Mouse (Mus musculus): ENCODE results near the gene Utp15.

Utp15 gene

DNA sequence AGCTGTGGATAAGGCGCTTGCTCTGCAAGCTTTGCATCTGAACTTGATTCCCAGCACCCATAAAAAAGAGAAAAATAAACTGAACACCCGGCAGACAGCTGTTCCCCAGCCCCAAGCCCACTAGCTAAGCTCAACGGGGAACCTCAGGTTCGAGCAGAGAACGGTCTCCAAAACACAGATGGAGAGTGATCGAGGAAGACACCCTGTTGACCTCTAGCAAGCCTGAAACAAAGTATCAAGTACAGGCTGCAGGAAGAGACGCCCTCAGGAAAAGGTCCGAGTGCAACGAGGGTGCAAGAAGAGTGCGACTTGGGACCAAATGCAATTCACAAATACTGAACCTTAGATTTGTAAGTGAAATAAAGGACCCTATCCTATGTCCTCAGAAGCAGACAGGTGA, 13.2 kb downstream of the Utp15 start:
- DNase-seq (ENCODE audit: low spot score) = no peak

DNA sequence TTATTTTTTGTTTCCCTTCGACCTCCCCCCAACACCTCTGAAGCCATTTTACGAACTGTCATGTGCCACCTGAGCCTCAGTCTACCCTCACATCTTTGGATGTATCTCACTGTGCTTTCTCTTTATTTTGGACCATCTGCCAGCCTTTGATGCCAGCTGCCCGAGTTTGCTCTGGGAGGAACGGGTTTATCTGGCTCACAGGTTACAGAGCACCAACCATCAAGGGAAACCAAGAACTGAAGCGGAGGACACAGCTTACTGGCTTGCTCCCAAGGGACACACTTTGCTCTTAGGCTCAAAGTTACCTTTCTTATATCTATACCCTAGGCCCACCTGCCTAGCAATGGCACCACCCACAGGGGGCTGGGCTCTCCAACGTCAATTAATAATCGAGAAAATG, 17.5 kb downstream of the Utp15 start:
- no peak for DNase-seq (ENCODE audit: low spot score)

DNA sequence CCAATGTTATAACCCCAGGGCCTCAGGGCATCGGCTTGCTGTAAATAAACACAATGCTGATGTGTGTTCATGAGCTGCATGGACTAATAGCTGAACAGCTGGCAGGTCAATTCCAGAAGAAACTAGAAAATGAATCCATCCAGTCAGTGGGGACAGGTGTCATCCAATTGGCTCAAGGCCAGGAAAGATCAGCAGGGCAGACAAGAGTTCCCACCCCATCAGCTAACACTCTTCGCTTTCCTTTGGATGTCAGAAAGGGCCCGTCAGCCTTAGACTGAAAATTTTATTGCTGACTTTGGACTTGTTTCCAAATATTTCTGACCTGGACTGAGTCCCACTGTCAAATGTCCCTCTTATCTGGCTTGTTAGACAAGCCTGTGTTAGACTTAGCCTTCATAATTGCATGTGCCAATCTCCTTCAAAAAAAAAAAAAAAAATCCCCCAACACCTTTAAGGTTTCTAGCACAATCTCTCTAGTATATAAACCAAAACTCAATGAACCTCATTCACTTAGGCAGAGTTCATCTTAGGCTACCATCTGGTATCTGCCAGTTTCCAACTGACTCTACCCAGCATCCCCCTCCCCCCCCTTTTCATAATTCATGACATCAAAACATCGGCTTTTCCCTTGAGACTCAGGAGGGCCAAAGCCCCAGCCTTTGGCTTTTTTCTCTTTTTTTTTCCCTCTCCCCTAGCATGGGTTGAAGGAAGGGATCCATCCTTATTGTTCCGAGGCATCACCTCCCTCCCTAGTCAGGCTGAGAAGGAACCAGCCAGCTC, 18.1 kb downstream of the Utp15 start:
- DNase-seq (ENCODE audit: low spot score) = no peak

DNA sequence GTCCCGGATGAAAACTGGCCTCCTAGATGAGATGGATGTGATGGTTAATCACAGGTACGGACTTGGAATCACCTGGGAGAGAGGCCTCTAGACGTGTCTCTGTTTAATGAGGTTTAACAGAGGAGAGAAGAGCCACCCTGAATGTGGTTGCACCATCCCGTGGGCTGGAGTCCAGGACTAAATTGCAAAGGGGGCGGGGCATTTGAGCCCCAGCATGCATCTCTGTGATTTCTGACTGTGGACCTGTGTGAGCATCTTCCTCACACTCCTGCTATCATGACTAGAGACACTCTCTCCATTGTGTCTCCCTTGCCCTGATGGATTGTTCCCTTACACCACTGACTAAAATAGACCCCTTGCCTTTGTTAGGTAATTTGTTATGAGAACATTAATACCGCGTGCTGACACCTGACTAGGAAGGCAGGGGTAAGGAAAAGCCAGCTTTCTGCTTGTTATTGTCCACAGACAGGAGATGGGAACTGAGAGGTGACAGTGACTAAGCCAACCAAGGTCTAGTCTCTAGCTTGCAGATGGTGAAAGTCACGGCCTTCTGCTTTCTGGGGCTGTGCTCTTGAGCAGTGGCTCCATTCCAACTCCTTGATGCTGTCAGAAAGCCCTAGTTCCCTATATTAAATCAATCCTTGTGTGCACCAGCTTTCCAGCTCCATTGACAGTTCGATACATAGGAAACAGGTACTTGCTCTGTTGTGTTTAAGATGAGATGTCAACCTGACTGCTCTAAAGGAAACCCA, 21.1 kb downstream of the Utp15 start:
- DNase-seq (ENCODE audit: low spot score) = no peak

DNA sequence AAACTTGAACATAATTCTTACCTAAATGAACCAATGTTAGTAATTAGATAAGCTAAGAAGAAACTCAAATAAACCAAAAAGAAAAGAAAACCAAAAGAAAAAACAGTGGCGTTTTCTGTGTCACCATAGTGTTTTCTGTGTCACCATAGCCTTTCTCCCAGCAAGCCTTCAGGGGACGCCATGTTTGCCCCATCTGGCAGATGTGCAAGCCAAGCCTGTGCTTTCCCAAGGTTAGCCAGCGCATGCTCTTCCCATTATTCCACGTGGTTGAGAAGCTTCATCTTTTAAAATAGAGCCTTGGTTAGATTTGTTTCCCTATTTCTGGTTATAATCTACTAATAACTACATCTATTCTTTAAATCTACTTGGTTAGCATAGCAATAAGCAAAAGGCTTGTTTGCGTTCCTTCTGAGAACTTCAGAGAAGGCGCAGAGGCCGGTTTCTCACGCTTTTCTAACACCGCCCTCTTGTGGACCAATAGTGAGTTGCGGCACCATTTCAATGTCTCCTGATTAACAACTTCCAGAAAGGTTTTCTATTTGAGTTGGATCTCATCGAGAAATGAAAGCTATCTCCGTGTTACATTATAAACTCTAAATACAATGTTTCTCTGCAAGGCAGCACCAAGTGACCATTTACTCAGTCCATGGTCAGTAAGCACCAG, 22.7 kb downstream of the Utp15 start:
- no peak for DNase-seq (ENCODE audit: low spot score)

DNA sequence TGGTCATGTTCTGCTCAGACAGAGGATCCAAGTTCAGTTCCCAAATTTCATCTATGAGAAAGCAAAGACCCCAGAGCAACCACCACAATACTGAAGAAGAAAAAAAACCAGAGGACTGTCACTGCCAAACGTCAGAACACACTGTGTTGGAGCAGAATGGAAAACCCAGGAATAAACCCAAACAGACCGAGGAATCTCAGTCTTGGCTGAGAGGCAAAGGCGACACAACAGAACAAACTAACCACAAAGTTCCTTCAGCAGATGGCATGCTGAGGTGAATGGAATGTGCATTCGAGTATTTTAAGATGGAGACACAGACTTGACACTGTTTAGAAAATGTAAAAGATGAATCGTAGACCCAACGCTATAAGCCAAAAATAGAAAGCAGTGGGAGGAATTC, 27.4 kb downstream of the Utp15 start:
- no peak for DNase-seq (ENCODE audit: low spot score)

DNA sequence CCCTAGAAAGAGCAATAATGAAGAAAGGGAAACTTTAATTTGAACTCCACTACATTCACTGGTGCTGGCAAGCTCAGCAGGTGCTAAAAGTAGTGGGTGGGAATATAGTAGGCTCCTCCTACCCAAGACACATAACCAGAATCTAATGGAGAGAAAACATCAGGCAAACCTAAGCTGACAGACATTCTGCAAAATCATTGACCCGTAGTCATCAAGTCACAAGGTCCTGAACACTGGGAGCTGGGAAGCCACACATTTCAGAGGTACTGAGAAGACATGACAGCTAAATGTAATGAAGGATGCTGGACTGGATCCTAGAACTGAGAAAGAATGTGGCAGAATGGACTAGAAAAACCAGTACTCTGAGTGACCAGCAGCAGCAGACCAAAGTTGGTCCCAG, 32.3 kb downstream of the Utp15 start:
- no peak for DNase-seq (ENCODE audit: low spot score)

DNA sequence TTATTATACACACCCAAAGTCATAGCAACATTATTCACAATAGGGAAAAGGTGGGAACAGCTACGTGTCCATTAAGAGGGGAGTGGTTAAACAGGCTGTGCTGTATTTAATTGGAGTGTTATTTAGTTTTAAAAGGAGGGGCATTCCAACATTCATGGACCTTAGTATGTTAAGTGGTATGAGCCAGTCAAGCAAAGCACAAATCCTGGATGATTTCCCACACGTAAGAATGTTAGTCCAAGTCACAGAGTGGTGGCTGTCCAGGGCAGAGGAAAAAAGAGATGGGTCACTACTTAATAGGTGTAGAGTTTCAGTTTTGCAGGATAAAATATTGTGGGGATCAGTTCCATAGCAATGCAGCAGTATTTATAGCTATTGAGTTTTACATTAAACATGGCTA, 36.6 kb downstream of the Utp15 start:
- DNase-seq (ENCODE audit: low spot score) = no peak

DNA sequence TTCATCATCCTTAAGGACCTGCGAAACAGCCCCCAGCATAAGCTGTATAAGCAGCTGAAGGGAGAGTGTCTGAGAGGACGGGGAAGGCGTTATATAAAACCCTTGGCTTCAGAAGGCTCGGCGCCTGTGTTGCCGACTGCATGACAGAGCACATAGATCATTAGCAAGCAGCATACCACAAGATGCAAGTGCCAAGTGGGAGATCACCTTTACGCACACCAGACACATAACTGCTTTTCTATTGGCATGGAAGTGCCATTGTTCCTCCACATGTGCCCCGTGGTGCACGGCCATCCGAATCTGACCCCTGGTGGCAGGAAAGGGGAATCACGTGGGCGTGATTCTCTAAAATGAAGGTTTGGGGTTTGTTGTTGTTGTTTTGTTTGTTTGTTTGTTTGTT, 40.0 kb downstream of the Utp15 start:
- no peak for DNase-seq (ENCODE audit: low spot score)

DNA sequence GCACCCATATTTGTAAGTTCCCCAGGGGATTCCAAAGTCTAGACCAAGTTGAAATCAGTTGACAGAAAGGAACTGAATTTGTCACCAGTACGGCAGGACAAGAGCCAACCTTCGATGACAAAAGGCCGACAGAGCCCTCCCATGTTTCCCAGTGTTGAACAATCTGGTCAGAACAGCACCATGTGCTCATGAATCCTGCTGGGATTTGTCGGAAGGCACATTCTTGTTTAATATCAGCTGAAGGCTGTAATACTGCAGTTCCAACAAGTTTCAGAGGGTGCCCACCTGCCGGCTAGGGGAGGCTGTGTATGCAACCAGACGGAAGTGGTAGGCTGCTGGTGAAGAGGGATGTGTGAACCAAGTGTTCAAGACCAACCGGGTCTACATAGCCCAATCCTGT, 52.7 kb downstream of the Utp15 start:
- DNase-seq (ENCODE audit: low spot score) = no peak

DNA sequence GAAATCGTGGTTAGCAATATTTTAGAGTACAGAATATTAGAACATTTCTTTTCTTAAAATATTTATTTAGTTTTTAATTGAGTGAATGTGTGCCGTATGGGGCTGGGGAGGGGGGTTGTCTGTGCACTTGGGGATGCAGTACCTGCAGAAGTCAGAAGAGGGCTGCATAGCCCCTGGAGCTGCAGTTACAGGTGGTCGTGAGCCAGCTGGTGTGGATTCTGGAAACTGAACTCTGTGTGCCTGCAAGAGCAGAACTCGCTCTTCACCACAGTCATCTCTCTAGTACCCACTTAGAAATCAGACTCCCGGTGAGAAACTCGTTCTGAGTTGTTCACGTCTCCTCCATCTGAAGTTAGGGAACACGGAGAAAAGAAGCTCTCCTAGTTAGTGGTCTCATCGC, 54.0 kb downstream of the Utp15 start:
- no peak for DNase-seq (ENCODE audit: low spot score)

DNA sequence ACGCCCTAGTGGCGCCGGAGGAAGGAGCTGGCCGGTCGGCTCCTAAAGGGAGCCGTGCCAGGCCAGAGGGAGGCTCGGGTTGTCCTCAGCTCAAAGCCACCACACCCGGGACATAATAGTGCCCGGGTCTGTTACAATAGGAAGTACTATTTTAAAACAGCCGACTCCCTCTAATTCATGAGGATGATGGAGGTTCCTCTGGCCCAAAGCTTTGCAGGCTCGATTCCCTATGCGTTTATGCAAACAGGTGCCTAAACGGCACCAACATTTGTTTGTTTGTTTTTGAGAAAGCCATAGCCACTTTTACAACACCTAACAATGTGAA, 56.3 kb downstream of the Utp15 start:
- no peak for DNase-seq (ENCODE audit: low spot score)

DNA sequence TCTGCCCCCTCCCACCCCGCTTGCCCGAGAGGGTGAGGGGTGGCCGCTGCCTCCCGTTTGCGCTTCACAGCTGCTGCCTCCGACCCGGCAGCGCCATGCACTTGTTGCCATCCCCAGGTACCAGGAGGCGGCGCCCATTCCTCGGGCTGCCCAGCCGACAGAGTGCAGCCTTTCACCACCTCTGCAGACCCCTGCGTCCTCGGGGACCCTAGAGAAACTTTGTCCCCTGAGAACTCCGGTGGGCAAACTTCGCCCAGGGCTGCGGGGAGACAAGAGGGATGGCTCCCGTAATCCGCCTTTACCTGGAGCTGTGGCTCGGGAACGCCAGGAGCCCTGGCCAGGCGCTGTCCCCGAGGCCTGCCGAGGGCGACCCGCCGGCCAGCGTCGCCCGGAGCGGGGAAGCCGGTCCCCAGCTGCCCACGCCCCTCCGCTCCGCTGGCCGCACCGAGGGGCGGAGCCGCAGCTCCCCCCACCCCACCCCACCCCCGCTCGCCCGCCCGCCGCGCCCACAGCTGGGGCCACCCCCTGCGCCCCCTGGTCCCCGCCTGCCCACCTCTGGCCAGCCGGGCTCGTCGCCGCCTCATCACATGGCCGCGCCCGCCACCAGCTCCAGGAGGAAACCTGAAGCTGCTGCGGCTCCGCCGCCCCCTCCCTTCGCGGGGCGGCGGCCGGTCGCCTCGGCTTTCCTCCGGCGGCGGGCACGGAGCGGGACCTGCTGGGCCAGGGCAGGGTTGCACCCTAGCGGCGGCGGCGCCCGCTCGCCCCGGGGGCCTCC, 56.9 kb downstream of the Utp15 start, which contains the start of gene Arhgef28:
Gene Arhgef28 (minus strand): TSS at position 669 of the 775 bp plus-strand sequence.
- peak; percentile 28 for DNase-seq (ENCODE audit: low spot score)

DNA sequence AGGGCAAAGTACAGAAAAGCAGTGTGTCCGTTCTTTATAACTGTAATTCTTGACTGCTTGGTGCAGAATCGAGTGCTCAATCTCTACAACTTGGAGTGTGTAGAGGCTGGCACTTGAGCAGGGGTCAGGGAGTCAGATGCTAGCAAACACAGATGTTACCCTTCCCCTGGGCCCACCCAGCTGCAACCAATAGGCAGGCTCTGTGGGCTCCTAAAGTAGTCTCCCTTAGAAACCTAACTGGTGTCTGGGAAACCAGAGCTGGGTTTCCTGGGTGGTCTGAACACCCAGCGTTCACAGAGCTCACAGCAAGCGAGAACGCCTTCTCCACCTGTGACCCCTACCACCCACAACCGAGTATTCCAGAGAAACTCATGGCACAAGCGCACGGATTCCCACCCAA, 57.7 kb downstream of the Utp15 start:
- no peak for DNase-seq (ENCODE audit: low spot score)

DNA sequence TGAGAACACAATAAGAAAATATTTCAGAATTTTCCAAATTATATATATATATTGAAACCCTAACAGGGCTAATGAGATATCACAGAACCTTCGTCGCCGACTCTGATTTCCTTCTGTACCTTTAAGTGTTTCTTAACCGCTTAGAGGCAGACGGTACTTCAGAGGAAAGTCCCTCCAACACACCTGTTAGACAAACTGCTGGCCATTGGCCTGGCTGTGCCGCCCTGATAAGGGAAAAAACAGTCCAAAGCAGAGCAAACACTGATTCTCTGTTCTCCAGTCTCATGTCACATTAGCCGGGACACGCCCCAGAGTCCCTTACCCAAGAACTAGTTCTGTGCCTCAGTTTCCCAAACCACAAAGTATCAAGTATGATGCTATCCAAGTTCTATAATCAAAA, 58.5 kb downstream of the Utp15 start:
- DNase-seq (ENCODE audit: low spot score) = no peak

DNA sequence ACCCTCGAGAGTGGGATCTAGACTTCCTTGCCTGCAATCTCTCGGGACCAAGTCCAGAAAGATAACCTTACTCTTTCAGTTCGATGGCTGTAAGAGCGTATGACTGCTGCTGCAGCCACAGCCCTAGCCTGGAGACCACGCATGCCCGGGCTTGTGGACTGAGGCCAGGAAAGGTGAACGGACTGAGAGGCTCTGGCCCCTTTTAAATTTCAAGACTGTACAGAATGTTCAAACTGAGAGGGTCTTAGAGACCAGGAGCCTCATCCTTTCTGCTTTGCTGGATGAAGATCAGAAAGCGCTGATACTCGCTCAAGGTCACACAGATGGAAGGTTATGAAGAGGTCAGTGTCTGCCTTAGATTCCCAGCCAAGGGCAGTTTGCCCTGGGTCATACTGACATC, 61.4 kb downstream of the Utp15 start:
- no peak for DNase-seq (ENCODE audit: low spot score)
